Mouse (Mus musculus) stomach, embryonic 16.5 days (tissue): Measurements from ENCODE around the gene 4833423E24Rik. TPM values are rescaled to one million over a fixed set of nuclear protein-coding genes. Genes with fewer than 3 reads are reported as not detected.

Experiments used
- ATAC-seq: fragments of 200-750 bp; cut with Nextera tagmentation; 2 replicates; pipeline ENCODE4 v1.8.0; 2017; ENCODE audit warnings: moderate number of reproducible peaks, moderate TSS enrichment; ENCODE audit not compliant: insufficient read depth, low FRiP score
- H3K27ac ChIP-seq: fragments of 300-500 bp; sonication (generic); 2 replicates; pipeline ENCODE4 v1.5.1; 2014; ENCODE audit warnings: low read length
- H3K27me3 ChIP-seq: fragments of 300-500 bp; sonication (generic); 2 replicates; pipeline ENCODE4 v1.6.1; 2014; ENCODE audit warnings: low read length, control low read depth, mixed read lengths; ENCODE audit not compliant: control insufficient read depth, insufficient read depth
- H3K36me3 ChIP-seq: fragments of 300-500 bp; sonication (generic); 2 replicates; pipeline ENCODE4 v1.6.1; 2014; ENCODE audit warnings: low read length; ENCODE audit not compliant: control insufficient read depth, insufficient read depth
- H3K4me1 ChIP-seq: fragments of 300-500 bp; sonication (generic); 2 replicates; pipeline ENCODE4 v1.6.1; 2014; ENCODE audit warnings: low read length, control low read depth, mixed read lengths; ENCODE audit not compliant: control insufficient read depth, insufficient read depth
- H3K4me2 ChIP-seq: fragments of 300-500 bp; sonication (generic); 2 replicates; pipeline ENCODE4 v1.6.1; 2014; ENCODE audit warnings: low read depth, low read length, mixed read lengths
- H3K4me3 ChIP-seq: fragments of 300-500 bp; sonication (generic); replicated peaks from 2 replicates; pipeline ENCODE4 v1.5.1; 2014; ENCODE audit warnings: mild to moderate bottlenecking, low read length
- H3K9ac ChIP-seq: fragments of 300-500 bp; sonication (generic); 2 replicates; pipeline ENCODE4 v1.6.1; 2014; ENCODE audit warnings: low read length
- H3K9me3 ChIP-seq: fragments of 300-500 bp; sonication (generic); replicated peaks from 2 replicates; pipeline ENCODE4 v1.6.1; 2016; ENCODE audit warnings: low read length, control low read depth; ENCODE audit not compliant: control insufficient read depth
- WGBS: fragments of 180-500 bp; shearing (Covaris S2); extraction: QIAGEN DNeasy Blood & Tissue Kit; methylation state at CpG from one replicate; pipeline ENCODE4 v1.1.7; 2014; 5-methylcytosine and 5-hydroxymethylcytosine counted together
- polyA plus RNA-seq: library from polyadenylated mRNA; unstranded; fragments of >200 nt; fragmentation: Nextera tagmentation; extraction: Ambion mirVana; gene quantifications from 2 replicates; pipeline ENCODE4 v1.2.1, GENCODE M21; 2015

4833423E24Rik gene
- polyA plus RNA-seq, 1 experiment from 2014 or later, result 19.1 TPM

DNA sequence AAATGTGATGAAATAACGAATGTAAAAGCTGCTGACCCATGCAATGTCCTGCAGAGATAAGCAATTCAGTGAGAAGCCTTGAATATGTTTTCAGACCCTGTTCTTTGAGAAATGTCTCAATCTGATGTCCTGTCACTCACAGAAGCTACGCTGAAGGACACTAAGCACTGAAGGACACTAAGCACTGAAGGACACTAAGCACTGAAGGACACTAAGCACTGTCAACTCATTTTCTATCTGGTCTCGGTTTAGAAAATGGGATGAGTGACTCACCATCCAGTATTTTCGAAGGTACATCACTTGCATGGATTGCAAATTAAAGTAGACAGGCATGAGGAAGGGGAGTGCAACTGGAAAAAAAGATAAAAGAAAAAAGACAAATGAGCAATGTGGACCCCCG lies 28.4 kb downstream of the 4833423E24Rik start:
- H3K4me2 ChIP-seq, result no peak overlapping the region
- H3K9ac ChIP-seq, result no peak overlapping the region
- H3K4me1 ChIP-seq, result no peaks in the 10 kb centered on the region
- 80% methylated on average over 5 of the region's 5 CpGs for WGBS
- no peak for ATAC-seq
- H3K9me3 ChIP-seq, result no peaks in the 10 kb centered on the region
- no peak overlapping the region for H3K4me3 ChIP-seq
- no peak overlapping the region for H3K27ac ChIP-seq
- H3K27me3 ChIP-seq, result no peaks in the 10 kb centered on the region
- no peaks in the 10 kb centered on the region for H3K36me3 ChIP-seq

DNA sequence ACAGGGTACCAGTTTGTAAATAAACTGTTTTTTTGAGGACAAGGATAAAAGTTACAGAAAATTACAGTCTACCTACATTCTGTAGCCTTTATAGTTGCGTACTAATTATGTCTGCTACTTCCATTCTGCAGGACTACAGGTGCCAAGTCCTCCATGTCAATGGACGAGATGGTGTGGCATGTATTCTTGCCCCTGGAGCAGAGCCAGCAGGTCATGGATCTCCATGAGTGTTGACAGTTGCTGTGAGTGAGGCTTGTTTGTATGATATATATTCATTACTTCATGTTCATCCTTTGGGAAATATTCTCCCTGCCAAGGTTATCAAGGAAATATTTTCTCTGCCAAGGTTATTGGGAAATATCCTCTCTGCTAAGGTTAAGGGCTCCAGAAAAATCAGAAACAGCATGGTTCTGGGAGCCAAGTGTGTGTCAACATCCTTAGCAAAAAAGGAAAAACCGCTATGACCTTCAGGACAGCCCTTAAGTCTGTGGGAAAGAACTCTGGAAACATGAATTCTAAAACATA lies 52.0 kb downstream of the 4833423E24Rik start:
- Histone ChIP-seq H3K9me3 (no peaks in the 10 kb centered on the region), H3K4me3 (no peak overlapping the region), H3K4me2 (no peak overlapping the region), H3K4me1 (no peaks in the 10 kb centered on the region), H3K27me3 (no peaks in the 10 kb centered on the region), H3K9ac (no peak overlapping the region), H3K36me3 (no peaks in the 10 kb centered on the region), H3K27ac (no peak overlapping the region)
- WGBS, result 67% methylated on average over 3 of the region's 3 CpGs
- ATAC-seq, result no peak

DNA sequence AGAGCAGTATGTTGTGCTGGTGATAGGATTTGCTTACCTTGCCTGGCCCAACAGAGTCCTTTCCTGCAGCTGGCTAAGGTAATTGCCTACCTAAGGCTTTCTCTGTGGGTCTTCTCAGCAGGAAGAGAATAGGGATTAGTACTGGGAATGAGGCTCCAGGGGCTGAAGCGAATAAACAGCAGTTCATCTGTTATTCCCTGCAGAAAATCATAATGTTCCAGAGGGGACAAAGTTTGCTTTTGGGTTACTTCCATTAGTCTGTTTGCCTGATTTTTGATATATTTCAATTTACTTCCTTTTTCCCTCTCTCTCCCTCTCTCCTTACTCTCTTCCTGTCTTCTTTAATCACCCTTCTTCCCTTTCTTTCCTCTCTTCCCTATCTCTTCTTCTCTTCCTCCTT lies 75.3 kb downstream of the 4833423E24Rik start, which contains the start of gene Olfr995:
Gene Olfr995 (minus strand): TSS at position 101 of the 400 bp plus-strand sequence.
- no peak within 1 kb of the TSS for H3K4me3 ChIP-seq
- no peaks in the 10 kb centered on the region for H3K36me3 ChIP-seq
- H3K9ac ChIP-seq, result no peak within 1 kb of the TSS
- no peaks in the 10 kb centered on the region for H3K9me3 ChIP-seq
- no peaks in the 10 kb centered on the region for H3K27me3 ChIP-seq
- H3K4me2 ChIP-seq, result no peak within 1 kb of the TSS
- no peak within 1 kb of the TSS for H3K27ac ChIP-seq
- H3K4me1 ChIP-seq, result no peaks in the 10 kb centered on the region
- 29% methylated on average over 1 of the region's 1 CpGs for WGBS
- ATAC-seq, result no peak

DNA sequence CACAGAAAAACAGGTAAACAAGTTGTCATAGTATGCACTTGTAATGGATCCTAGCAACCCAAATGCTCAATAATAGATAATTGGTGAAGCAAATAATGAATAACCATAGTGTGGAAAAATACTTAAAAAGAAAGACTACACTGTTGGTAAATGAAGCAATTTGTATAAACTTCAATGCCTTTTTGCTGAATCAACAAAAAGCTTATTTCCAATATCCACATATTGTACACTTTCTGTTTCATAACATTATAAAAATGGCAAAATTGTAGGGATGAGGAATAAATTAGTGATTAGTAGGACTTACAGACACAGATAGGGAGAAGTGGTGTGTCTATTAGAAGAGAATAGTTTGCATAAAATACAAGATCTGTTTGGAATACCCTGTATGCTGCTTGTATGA lies 76.3 kb downstream of the 4833423E24Rik start:
- H3K9me3 ChIP-seq, result no peaks in the 10 kb centered on the region
- no peaks in the 10 kb centered on the region for H3K27me3 ChIP-seq
- ATAC-seq, result no peak
- H3K4me3 ChIP-seq, result no peak overlapping the region
- H3K36me3 ChIP-seq, result no peaks in the 10 kb centered on the region
- H3K4me2 ChIP-seq, result no peak overlapping the region
- no peak overlapping the region for H3K27ac ChIP-seq
- H3K9ac ChIP-seq, result no peak overlapping the region
- H3K4me1 ChIP-seq, result no peaks in the 10 kb centered on the region

DNA sequence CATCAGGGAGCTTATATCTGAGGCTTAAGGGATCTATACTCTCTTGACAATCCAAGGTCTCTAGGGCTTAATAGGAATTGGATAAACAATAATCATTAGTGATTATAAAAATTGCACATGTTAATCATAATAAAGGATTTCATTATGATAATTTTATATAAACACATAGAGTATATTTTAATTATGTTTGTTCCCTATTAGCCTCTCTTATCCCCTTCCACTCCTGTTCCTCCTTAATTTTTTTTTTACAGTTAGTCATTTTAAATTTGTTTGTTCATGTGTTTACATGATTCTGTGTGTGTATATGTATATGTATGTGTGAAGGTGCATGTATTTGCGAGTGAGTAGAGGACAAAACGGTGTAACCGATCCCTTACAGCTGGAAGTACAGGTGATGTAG lies 82.5 kb downstream of the 4833423E24Rik start, which contains the start of gene Olfr994:
Gene Olfr994 (minus strand): TSS at position 101 of the 400 bp plus-strand sequence.
- WGBS, result 88% methylated on average over 3 of the region's 3 CpGs

More for the DNA sequence above, 82.5 kb downstream of the 4833423E24Rik start, which contains the start of gene Olfr994:
- H3K4me3 ChIP-seq, result no peak within 1 kb of the TSS
- no peaks in the 10 kb centered on the region for H3K9me3 ChIP-seq
- H3K4me2 ChIP-seq, result no peak within 1 kb of the TSS
- H3K4me1 ChIP-seq, result no peaks in the 10 kb centered on the region
- H3K36me3 ChIP-seq, result no peaks in the 10 kb centered on the region
- no peak within 1 kb of the TSS for H3K9ac ChIP-seq
- H3K27ac ChIP-seq, result no peak within 1 kb of the TSS
- no peaks in the 10 kb centered on the region for H3K27me3 ChIP-seq
- ATAC-seq, result no peak

Other genes starting within 250 kb of the 4833423E24Rik start
- gene Olfr987, start 179.7 kb downstream of the 4833423E24Rik start, polyA plus RNA-seq, result not detected in 2 replicates
- not detected in 2 replicates for gene Olfr988, start 155.8 kb downstream of the 4833423E24Rik start, polyA plus RNA-seq
- not detected in 2 replicates for gene Olfr992, start 109.6 kb downstream of the 4833423E24Rik start, polyA plus RNA-seq
- gene Olfr993, start 104.1 kb downstream of the 4833423E24Rik start, polyA plus RNA-seq, result not detected in 2 replicates
- not detected in 2 replicates for gene Olfr994, start 82.6 kb downstream of the 4833423E24Rik start, polyA plus RNA-seq
- not detected in 2 replicates for gene Olfr995, start 75.4 kb downstream of the 4833423E24Rik start, polyA plus RNA-seq
- not detected in 2 replicates for gene Olfr996, start 60.2 kb upstream of the 4833423E24Rik start, polyA plus RNA-seq
- not detected in 2 replicates for gene Olfr998, start 69.9 kb upstream of the 4833423E24Rik start, polyA plus RNA-seq
- not detected in 2 replicates for gene Olfr1000, start 92.9 kb upstream of the 4833423E24Rik start, polyA plus RNA-seq
- gene Olfr1002, start 131.7 kb upstream of the 4833423E24Rik start, polyA plus RNA-seq, result not detected in 2 replicates
- gene Olfr154, start 145.4 kb upstream of the 4833423E24Rik start, polyA plus RNA-seq, result not detected in 2 replicates
- gene Olfr1006, start 159.7 kb upstream of the 4833423E24Rik start, polyA plus RNA-seq, result not detected in 2 replicates
- not detected in 2 replicates for gene Olfr1008, start 170.4 kb upstream of the 4833423E24Rik start, polyA plus RNA-seq
- not detected in 2 replicates for gene Olfr1009, start 196.4 kb upstream of the 4833423E24Rik start, polyA plus RNA-seq
- not detected in 2 replicates for gene Olfr1012, start 243.7 kb upstream of the 4833423E24Rik start, polyA plus RNA-seq
- gene Olfr1013, start 248.1 kb upstream of the 4833423E24Rik start, polyA plus RNA-seq, result not detected in 2 replicates